In the genomic region with DNA sequence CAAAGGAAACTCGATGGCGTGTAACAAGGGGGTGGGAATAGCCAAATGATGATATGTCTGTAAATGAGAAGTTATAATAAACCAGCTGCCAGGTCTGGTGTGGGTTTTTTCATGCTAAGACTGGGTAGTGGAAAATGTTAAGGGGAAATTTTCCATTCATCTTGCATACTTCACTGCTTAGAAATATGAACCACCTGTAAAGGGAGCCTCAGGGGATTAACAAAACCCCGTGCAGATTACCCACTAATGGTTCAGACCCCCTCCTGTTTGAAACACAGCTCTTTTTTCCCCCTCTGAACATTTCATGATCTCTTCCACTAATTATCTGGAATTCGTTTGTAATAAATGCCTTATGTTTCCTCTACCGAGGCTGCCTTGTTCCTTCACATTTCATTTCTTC, we compare ENCODE assay signal across 16 mouse cellular contexts.
A peak's percentile ranks its signal among the peaks of the same experiment; 100 is the strongest.
DNase-seq lines count a peak whose midpoint lies in the region; ATAC-seq and TF ChIP-seq lines count a peak whose summit lies in the region.
"Had no signal": no experiment of that assay in that cellular context is flagged by ENCODE, and none has a peak within 500 bp of the region (broad histone marks: within the 10 kb centered on the region; RNA-seq: fewer than 3 reads in every experiment).

No protein-coding gene starts in this region.

- no peak for DNase-seq in intestine, embryonic 14.5 days (ENCODE audit: low spot score)
- DNase-seq in stomach, postnatal 0 days (ENCODE audit: low spot score), result no peak
- peak; percentile 75 for DNase-seq in forelimb bud, embryonic 11.5 days (ENCODE audit: low read depth, low spot score)
- DNase-seq in splenic B cell, adult 2 months (ENCODE audit: low read depth, low spot score), result peak; percentile 53
- no peak for DNase-seq in layer of hippocampus, adult 18-20 months (ENCODE audit: low spot score in 2 of 2)
- DNase-seq: cerebellum, postnatal 10 days; heart, adult 11 months; kidney, postnatal 36 days; layer of hippocampus, postnatal 36 days; left cerebral cortex, postnatal 4 days; lung, postnatal 14 days; thymus, postnatal 36 days had no signal

- TF ChIP-seq CTCF in stomach, postnatal 0 days (IDR thresholded peaks at IDR 0.05; ENCODE audit: low read depth), result no peak

- peak overlapping the region; percentile 13; the same call in 1 of the 2 replicates for H3K4me2 ChIP-seq in intestine, embryonic 14.5 days (ENCODE audit: low read length)
- H3K4me2 ChIP-seq in intestine, embryonic 16.5 days (ENCODE audit: low read depth, low read length), result no peak overlapping the region
- H3K4me2 ChIP-seq in stomach, embryonic 16.5 days (ENCODE audit: low read depth, low read length), result peak overlapping the region; percentile 21
- H3K4me2 ChIP-seq in stomach, postnatal 0 days (replicated peaks; ENCODE audit: low read depth), result no peak overlapping the region
- no peak overlapping the region for H3K4me2 ChIP-seq in midbrain, embryonic 13.5 days (replicated peaks)
- H3K4me2 ChIP-seq: forebrain, embryonic 13.5 days had no signal

- no peak for TF ChIP-seq EP300 in stomach, postnatal 0 days (optimal IDR thresholded peaks at IDR 0.05)

- peaks cover 11% of the 10 kb centered on the region for H3K4me1 ChIP-seq in intestine, embryonic 14.5 days (replicated peaks; ENCODE audit: control insufficient read depth, insufficient read depth, low read length)
- H3K4me1 ChIP-seq in intestine, embryonic 16.5 days (ENCODE audit: control insufficient read depth, insufficient read depth, low read length), result no peaks in the 10 kb centered on the region
- H3K4me1 ChIP-seq in stomach, embryonic 16.5 days (ENCODE audit: control insufficient read depth, insufficient read depth, low read length), result no peaks in the 10 kb centered on the region
- H3K4me1 ChIP-seq in stomach, postnatal 0 days (replicated peaks; ENCODE audit: control insufficient read depth, insufficient read depth), result no peaks in the 10 kb centered on the region
- H3K4me1 ChIP-seq in midbrain, embryonic 13.5 days (replicated peaks), result no peaks in the 10 kb centered on the region
- H3K4me1 ChIP-seq: forebrain, embryonic 13.5 days had no signal

- WGBS in intestine, embryonic 14.5 days, result 45% methylated on average over 5 of the region's 5 CpGs
- WGBS in intestine, embryonic 16.5 days, result 52% methylated on average over 5 of the region's 5 CpGs
- 37% methylated on average over 5 of the region's 5 CpGs for WGBS in stomach, embryonic 16.5 days
- WGBS in stomach, postnatal 0 days, result 39% methylated on average over 5 of the region's 5 CpGs
- WGBS in midbrain, embryonic 13.5 days, result 72% methylated on average over 5 of the region's 5 CpGs

- no peaks in the 10 kb centered on the region for H3K27me3 ChIP-seq in intestine, embryonic 14.5 days (replicated peaks; ENCODE audit: control insufficient read depth, insufficient read depth, low read length)
- no peaks in the 10 kb centered on the region for H3K27me3 ChIP-seq in intestine, embryonic 16.5 days (replicated peaks; ENCODE audit: control insufficient read depth, insufficient read depth, low read length)
- no peaks in the 10 kb centered on the region for H3K27me3 ChIP-seq in stomach, embryonic 16.5 days (ENCODE audit: control insufficient read depth, insufficient read depth, low read length)
- no peaks in the 10 kb centered on the region for H3K27me3 ChIP-seq in stomach, postnatal 0 days (ENCODE audit: control insufficient read depth, insufficient read depth, low read length)
- no peaks in the 10 kb centered on the region for H3K27me3 ChIP-seq in splenic B cell, adult 2 months (ENCODE audit: control insufficient read depth, insufficient read depth, low read length, poor library complexity, severe bottlenecking)
- no peaks in the 10 kb centered on the region for H3K27me3 ChIP-seq in midbrain, embryonic 13.5 days
- H3K27me3 ChIP-seq: forebrain, embryonic 13.5 days had no signal

- no peak overlapping the region for H3K4me3 ChIP-seq in intestine, embryonic 14.5 days (ENCODE audit: low read depth, low read length)
- H3K4me3 ChIP-seq in intestine, embryonic 16.5 days (ENCODE audit: low read length), result no peak overlapping the region
- H3K4me3 ChIP-seq in stomach, embryonic 16.5 days (replicated peaks; ENCODE audit: low read length), result no peak overlapping the region
- no peak overlapping the region for H3K4me3 ChIP-seq in stomach, postnatal 0 days (ENCODE audit: low read depth, low read length)
- H3K4me3 ChIP-seq in midbrain, embryonic 13.5 days (replicated peaks), result no peak overlapping the region
- H3K4me3 ChIP-seq: forebrain, embryonic 13.5 days had no signal

- no peaks in the 10 kb centered on the region for H3K9me3 ChIP-seq in intestine, embryonic 14.5 days (ENCODE audit: control insufficient read depth, low read length)
- no peaks in the 10 kb centered on the region for H3K9me3 ChIP-seq in intestine, embryonic 16.5 days (ENCODE audit: control insufficient read depth, low read length)
- no peaks in the 10 kb centered on the region for H3K9me3 ChIP-seq in stomach, embryonic 16.5 days (replicated peaks; ENCODE audit: control insufficient read depth, low read length)
- H3K9me3 ChIP-seq in stomach, postnatal 0 days (ENCODE audit: control insufficient read depth, low read length), result no peaks in the 10 kb centered on the region
- H3K9me3 ChIP-seq in midbrain, embryonic 13.5 days, result no peaks in the 10 kb centered on the region
- H3K9me3 ChIP-seq: forebrain, embryonic 13.5 days had no signal

- ATAC-seq in intestine, embryonic 14.5 days (replicated peaks; ENCODE audit: low FRiP score, low TSS enrichment, low read depth), result no peak
- ATAC-seq in intestine, embryonic 16.5 days, result no peak
- ATAC-seq in stomach, embryonic 16.5 days (ENCODE audit: insufficient read depth, low FRiP score), result no peak
- no peak for ATAC-seq in stomach, postnatal 0 days (ENCODE audit: low FRiP score, low TSS enrichment)
- no peak for ATAC-seq in midbrain, embryonic 13.5 days
- ATAC-seq: forebrain, embryonic 13.5 days had no signal

- H3K36me3 ChIP-seq in intestine, embryonic 14.5 days (ENCODE audit: control insufficient read depth, insufficient read depth, low read length), result no peaks in the 10 kb centered on the region
- H3K36me3 ChIP-seq in intestine, embryonic 16.5 days (ENCODE audit: control insufficient read depth, insufficient read depth, low read length), result no peaks in the 10 kb centered on the region
- no peaks in the 10 kb centered on the region for H3K36me3 ChIP-seq in stomach, embryonic 16.5 days (ENCODE audit: control insufficient read depth, insufficient read depth, low read length)
- no peaks in the 10 kb centered on the region for H3K36me3 ChIP-seq in stomach, postnatal 0 days (ENCODE audit: control insufficient read depth, insufficient read depth, low read length)
- no peaks in the 10 kb centered on the region for H3K36me3 ChIP-seq in splenic B cell, adult 2 months (ENCODE audit: control insufficient read depth, insufficient read depth, low read length, poor library complexity, severe bottlenecking)
- no peaks in the 10 kb centered on the region for H3K36me3 ChIP-seq in midbrain, embryonic 13.5 days

- no peak overlapping the region for H3K9ac ChIP-seq in intestine, embryonic 14.5 days (ENCODE audit: low read length)
- no peak overlapping the region for H3K9ac ChIP-seq in intestine, embryonic 16.5 days (ENCODE audit: low read depth, low read length)
- H3K9ac ChIP-seq in stomach, embryonic 16.5 days (ENCODE audit: low read length), result no peak overlapping the region
- no peak overlapping the region for H3K9ac ChIP-seq in stomach, postnatal 0 days (ENCODE audit: low read length)
- H3K9ac ChIP-seq in midbrain, embryonic 13.5 days (replicated peaks), result no peak overlapping the region
- H3K9ac ChIP-seq: forebrain, embryonic 13.5 days had no signal

- H3K27ac ChIP-seq in intestine, embryonic 14.5 days (ENCODE audit: low read depth), result no peak overlapping the region
- H3K27ac ChIP-seq in intestine, embryonic 16.5 days (ENCODE audit: low read length), result no peak overlapping the region
- H3K27ac ChIP-seq in stomach, embryonic 16.5 days (ENCODE audit: low read length), result no peak overlapping the region
- no peak overlapping the region for H3K27ac ChIP-seq in stomach, postnatal 0 days (replicated peaks)
- no peak overlapping the region for H3K27ac ChIP-seq in midbrain, embryonic 13.5 days
- H3K27ac ChIP-seq: forebrain, embryonic 13.5 days had no signal

Comparison
In these comparisons a context has a peak if more than half of its experiments do, and no peak if none do; other contexts are left out.
1. H3K4me2 ChIP-seq: peak in intestine, embryonic 14.5 days (single experiment) and stomach, embryonic 16.5 days (single experiment); none in intestine, embryonic 16.5 days (single experiment), stomach, postnatal 0 days (single experiment) and midbrain, embryonic 13.5 days (single experiment).
2. DNase-seq: peak in forelimb bud, embryonic 11.5 days (single experiment) and splenic B cell, adult 2 months (single experiment); none in intestine, embryonic 14.5 days (single experiment), stomach, postnatal 0 days (single experiment) and layer of hippocampus, adult 18-20 months (0 of 2).